Mouse (Mus musculus) A20 (cell line): ENCODE measurements around the gene Sh3bgrl2.

Source experiments
- DNase-seq: peaks from one replicate; pipeline ENCODE4 v3.0.0-alpha.2; 2011; ENCODE audit warnings: low read depth, low spot score

Gene Sh3bgrl2

GRCm38 (mm10) chr9:83560670-83561069 is 12.5 kb downstream of the Sh3bgrl2 start:
- DNase-seq = no peak

- no peak for DNase-seq
Observed at GRCm38 (mm10) chr9:83562889-83563288, 14.8 kb downstream of the Sh3bgrl2 start.

- DNase-seq = no peak
Observed at GRCm38 (mm10) chr9:83563808-83564549, 15.9 kb downstream of the Sh3bgrl2 start.

GRCm38 (mm10) chr9:83564934-83565652 is 17.0 kb downstream of the Sh3bgrl2 start:
- DNase-seq = no peak

- no peak for DNase-seq
Observed at GRCm38 (mm10) chr9:83566141-83566540, 18.0 kb downstream of the Sh3bgrl2 start.

GRCm38 (mm10) chr9:83568125-83568524 is 20.0 kb downstream of the Sh3bgrl2 start:
- DNase-seq = no peak

GRCm38 (mm10) chr9:83568937-83569336 is 20.8 kb downstream of the Sh3bgrl2 start:
- no peak for DNase-seq

GRCm38 (mm10) chr9:83569898-83570297 is 21.8 kb downstream of the Sh3bgrl2 start:
- no peak for DNase-seq

GRCm38 (mm10) chr9:83571315-83571714 is 23.2 kb downstream of the Sh3bgrl2 start:
- no peak for DNase-seq

GRCm38 (mm10) chr9:83572326-83572725 is 24.2 kb downstream of the Sh3bgrl2 start:
- no peak for DNase-seq

GRCm38 (mm10) chr9:83572870-83573269 is 24.7 kb downstream of the Sh3bgrl2 start:
- DNase-seq = peak; percentile 73

GRCm38 (mm10) chr9:83573588-83573987 is 25.5 kb downstream of the Sh3bgrl2 start:
- DNase-seq = no peak

GRCm38 (mm10) chr9:83575403-83575802 is 27.3 kb downstream of the Sh3bgrl2 start:
- DNase-seq = no peak

GRCm38 (mm10) chr9:83576018-83576688 is 28.0 kb downstream of the Sh3bgrl2 start:
- no peak for DNase-seq

- peak; percentile 26 for DNase-seq
Observed at GRCm38 (mm10) chr9:83576689-83577057, 28.5 kb downstream of the Sh3bgrl2 start.

GRCm38 (mm10) chr9:83577260-83577659 is 29.1 kb downstream of the Sh3bgrl2 start:
- no peak for DNase-seq

GRCm38 (mm10) chr9:83579049-83579448 is 30.9 kb downstream of the Sh3bgrl2 start:
- DNase-seq = no peak

GRCm38 (mm10) chr9:83582748-83583147 is 34.6 kb downstream of the Sh3bgrl2 start:
- DNase-seq = no peak

GRCm38 (mm10) chr9:83586316-83587050 is 38.4 kb downstream of the Sh3bgrl2 start:
- DNase-seq = no peak

GRCm38 (mm10) chr9:83587116-83587515 is 39.0 kb downstream of the Sh3bgrl2 start:
- DNase-seq = no peak

GRCm38 (mm10) chr9:83589063-83589462 is 40.9 kb downstream of the Sh3bgrl2 start:
- DNase-seq = no peak
